Mouse (Mus musculus): ENCODE data around the gene Chd1. TPM values are rescaled to one million over a fixed set of nuclear protein-coding genes. Genes with fewer than 3 reads are reported as not detected.

Gene Chd1
- total and polyA plus RNA-seq, 2 experiments, result 2.5 to 17.2 TPM

DNA sequence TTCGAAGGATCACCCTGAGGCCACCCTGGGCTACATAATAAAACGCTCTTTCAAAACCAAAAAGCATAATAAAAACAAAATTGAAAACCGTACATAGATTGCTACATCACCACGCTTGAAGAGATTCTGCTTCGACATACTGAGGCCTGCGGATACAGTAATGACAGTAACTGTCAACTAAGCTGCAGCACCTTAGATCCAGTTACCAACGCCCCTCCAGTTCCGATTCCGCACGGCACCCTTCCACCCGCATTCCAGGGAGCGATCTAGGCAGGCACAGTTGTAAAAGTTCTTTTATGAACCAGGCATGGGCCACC is 651 bp upstream of the Chd1 start:
- WGBS, result under 1% methylated on average over 12 of the region's 12 CpGs
- DNase-seq (ENCODE audit: extremely low read depth, low read depth, low spot score), result no peak
- peaks cover 6% of the 10 kb centered on the region; the same call in 1 of the 2 replicates for H3K79me2 ChIP-seq (ENCODE audit: control insufficient read depth, insufficient read depth, low read length)
- no peaks in the 10 kb centered on the region for H3K27me3 ChIP-seq (ENCODE audit: control insufficient read depth, insufficient read depth, low read length)
- peaks cover 5% of the 10 kb centered on the region for H3K4me1 ChIP-seq (ENCODE audit: control insufficient read depth, insufficient read depth, low read length)
- peaks cover 8% of the 10 kb centered on the region; the same call in 1 of the 2 replicates for H3K36me3 ChIP-seq (ENCODE audit: control insufficient read depth, insufficient read depth, low read length)
- peak overlapping the region; percentile 98 for H3K9ac ChIP-seq (ENCODE audit: low read depth, low read length)
- H3K27ac ChIP-seq (replicated peaks; ENCODE audit: insufficient read depth, low read depth, low read length), result peak overlapping the region; percentile 98
- peak overlapping the region; percentile 84 for H3K4me3 ChIP-seq (ENCODE audit: insufficient read depth, low read depth, low read length)
- TF ChIP-seq POLR2A (IDR thresholded peaks at IDR 0.05; ENCODE audit: extremely low read depth, insufficient read depth, low read length) (0 out of 2 replicates have a peak, but pooled peaks have one; percentile 15), CTCF (IDR thresholded peaks at IDR 0.05; ENCODE audit: low read depth, low read length) (no peak)

DNA sequence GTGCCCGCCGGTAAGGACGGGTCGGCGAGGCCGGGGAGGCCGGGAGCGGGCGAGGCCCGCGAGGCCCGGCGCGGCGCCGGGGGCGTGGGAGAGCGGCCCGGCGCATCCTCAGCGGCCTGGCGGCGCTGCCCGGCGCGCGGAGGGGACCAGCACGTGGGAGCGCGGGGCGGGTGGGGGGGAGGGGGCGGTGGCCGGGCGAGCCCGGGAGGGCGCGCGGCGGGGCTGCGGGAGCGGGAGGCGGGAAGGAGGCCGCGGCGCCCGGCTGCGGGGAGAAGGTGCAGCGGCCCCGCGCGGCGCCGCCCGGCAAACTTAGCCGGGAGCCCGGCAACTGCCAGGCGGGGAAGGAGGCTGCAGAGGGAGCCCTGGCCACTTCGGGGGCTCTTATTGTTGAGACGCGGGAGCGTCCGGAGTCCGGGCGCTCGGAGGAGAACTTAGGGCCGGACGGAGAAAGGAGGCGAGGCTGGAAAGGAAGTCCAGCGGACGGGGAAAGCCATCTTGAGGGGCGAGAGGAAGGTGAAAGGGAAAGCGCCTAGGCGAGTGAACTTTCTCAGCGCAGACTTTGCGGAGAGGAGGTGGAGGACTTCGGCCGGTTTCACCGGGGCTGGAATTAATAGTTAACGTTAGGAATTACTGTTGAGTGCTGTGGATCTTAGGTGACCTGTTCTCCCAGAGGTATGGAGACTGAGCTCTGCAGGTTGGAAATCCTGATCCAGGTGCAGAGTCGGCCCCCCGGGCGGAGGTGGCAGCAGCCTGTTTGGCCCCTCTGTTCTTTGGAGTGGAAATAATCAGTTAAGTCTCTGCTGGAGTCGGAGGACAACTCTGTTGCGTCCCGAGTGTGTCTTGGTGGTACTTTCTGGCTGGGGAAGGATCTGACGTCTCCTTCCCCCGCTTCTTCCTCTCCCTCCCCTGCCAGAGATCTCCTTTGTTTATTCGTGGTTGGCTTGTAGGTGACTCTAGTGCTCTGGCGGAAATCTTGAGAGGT is 827 bp downstream of the Chd1 start:
- TF ChIP-seq CTCF (IDR thresholded peaks at IDR 0.05; ENCODE audit: low read depth, low read length), result no peak
- TF ChIP-seq POLR2A (IDR thresholded peaks at IDR 0.05; ENCODE audit: extremely low read depth, insufficient read depth, low read length), result no peak
- peaks cover 6% of the 10 kb centered on the region for H3K4me1 ChIP-seq (ENCODE audit: control insufficient read depth, insufficient read depth, low read length)
- H3K4me3 ChIP-seq (ENCODE audit: insufficient read depth, low read depth, low read length), result peak overlapping the region; percentile 84
- peaks cover 14% of the 10 kb centered on the region; the same call in 1 of the 2 replicates for H3K36me3 ChIP-seq (ENCODE audit: control insufficient read depth, insufficient read depth, low read length)
- H3K27me3 ChIP-seq (ENCODE audit: control insufficient read depth, insufficient read depth, low read length), result no peaks in the 10 kb centered on the region
- H3K27ac ChIP-seq (replicated peaks; ENCODE audit: insufficient read depth, low read depth, low read length), result peak overlapping the region; percentile 88
- peaks cover 12% of the 10 kb centered on the region; the same call in 1 of the 2 replicates for H3K79me2 ChIP-seq (ENCODE audit: control insufficient read depth, insufficient read depth, low read length)
- under 1% methylated on average over 67 of the region's 89 CpGs for WGBS
- H3K9ac ChIP-seq (ENCODE audit: low read depth, low read length), result peak overlapping the region; percentile 97
- DNase-seq (ENCODE audit: extremely low read depth, low read depth, low spot score), result peak; percentile 61

DNA sequence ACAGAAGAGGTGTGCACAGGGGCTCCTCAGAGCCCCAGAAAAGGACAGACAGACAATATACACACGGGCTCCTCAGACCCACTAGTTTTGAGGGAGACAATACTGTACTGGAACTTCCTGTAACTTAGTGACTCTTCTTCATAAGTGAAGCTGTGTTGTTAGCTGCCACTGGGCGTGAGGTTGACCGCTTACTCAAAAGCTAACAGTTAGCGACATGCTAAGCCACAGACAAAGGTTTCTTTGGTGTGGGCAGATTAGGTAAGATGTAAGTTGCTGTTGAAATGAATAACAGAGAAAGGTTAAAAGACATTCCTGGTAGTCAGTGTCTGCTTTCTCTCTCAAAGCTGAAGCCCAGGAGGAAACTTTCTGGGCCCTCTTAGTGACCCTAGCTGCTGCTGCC is 9.7 kb downstream of the Chd1 start:
- no peaks in the 10 kb centered on the region for H3K27me3 ChIP-seq (ENCODE audit: control insufficient read depth, insufficient read depth, low read length)
- no peak for DNase-seq (ENCODE audit: extremely low read depth, low read depth, low spot score)
- H3K79me2 ChIP-seq (ENCODE audit: control insufficient read depth, insufficient read depth, low read length), result peaks cover 33% of the 10 kb centered on the region; the same call in 1 of the 2 replicates
- H3K27ac ChIP-seq (replicated peaks; ENCODE audit: insufficient read depth, low read depth, low read length), result no peak overlapping the region
- H3K4me3 ChIP-seq (ENCODE audit: insufficient read depth, low read depth, low read length), result no peak overlapping the region
- H3K36me3 ChIP-seq (ENCODE audit: control insufficient read depth, insufficient read depth, low read length), result peaks cover 9% of the 10 kb centered on the region; the same call in 1 of the 2 replicates
- H3K9ac ChIP-seq (ENCODE audit: low read depth, low read length), result no peak overlapping the region
- 39% methylated on average over 4 of the region's 4 CpGs for WGBS
- TF ChIP-seq CTCF (IDR thresholded peaks at IDR 0.05; ENCODE audit: low read depth, low read length) (no peak), POLR2A (IDR thresholded peaks at IDR 0.05; ENCODE audit: extremely low read depth, insufficient read depth, low read length) (no peak)
- H3K4me1 ChIP-seq (ENCODE audit: control insufficient read depth, insufficient read depth, low read length), result peaks cover 1% of the 10 kb centered on the region

DNA sequence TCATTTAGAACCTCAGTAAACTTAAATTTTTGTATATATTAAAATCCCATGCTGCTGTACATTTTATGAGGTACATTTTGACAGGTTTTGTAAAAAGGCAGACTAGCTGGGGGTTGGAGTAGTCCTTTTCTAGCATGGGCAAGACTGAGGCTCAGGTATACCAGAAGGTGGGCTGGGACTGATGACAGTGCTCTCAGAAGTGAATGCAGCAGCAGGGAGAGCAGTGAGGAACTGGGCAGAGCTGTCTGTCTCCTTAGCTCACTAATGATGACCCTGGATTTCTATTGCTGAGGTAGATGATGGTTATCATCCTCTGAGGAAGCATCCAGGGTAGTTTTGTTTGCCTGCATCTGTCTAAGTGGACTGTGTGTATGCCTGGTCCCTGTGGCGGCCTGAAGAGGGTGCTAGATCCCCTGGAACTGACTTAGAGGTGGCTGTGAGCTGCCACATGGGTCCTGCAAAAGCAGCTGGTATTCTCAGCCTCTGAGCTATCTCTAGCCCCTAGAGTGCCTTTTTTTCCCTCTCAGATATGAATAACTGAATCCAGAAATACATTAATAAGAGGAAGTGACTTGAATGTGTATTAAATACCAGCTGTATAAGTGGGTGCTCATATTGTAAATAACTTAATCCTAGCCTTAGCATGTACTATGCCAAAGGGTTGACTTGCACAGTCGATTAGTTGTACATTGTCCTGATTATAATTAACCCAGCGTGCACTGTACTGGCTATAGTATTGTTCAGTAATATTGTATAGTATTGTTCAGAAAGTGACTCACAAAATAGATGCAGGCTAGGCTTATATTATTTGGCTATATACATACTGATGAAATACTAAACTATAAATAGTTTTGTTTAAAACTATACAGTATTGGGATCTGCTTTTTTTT is 10.5 kb downstream of the Chd1 start:
- Histone ChIP-seq H3K27me3 (ENCODE audit: control insufficient read depth, insufficient read depth, low read length) (no peaks in the 10 kb centered on the region), H3K27ac (replicated peaks; ENCODE audit: insufficient read depth, low read depth, low read length) (no peak overlapping the region), H3K36me3 (ENCODE audit: control insufficient read depth, insufficient read depth, low read length) (peaks cover 7% of the 10 kb centered on the region; the same call in 1 of the 2 replicates), H3K79me2 (ENCODE audit: control insufficient read depth, insufficient read depth, low read length) (peaks cover 30% of the 10 kb centered on the region; the same call in 1 of the 2 replicates), H3K4me3 (ENCODE audit: insufficient read depth, low read depth, low read length) (no peak overlapping the region), H3K9ac (ENCODE audit: low read depth, low read length) (no peak overlapping the region), H3K4me1 (ENCODE audit: control insufficient read depth, insufficient read depth, low read length) (peaks cover 1% of the 10 kb centered on the region)
- TF ChIP-seq POLR2A (IDR thresholded peaks at IDR 0.05; ENCODE audit: extremely low read depth, insufficient read depth, low read length) (no peak), CTCF (IDR thresholded peaks at IDR 0.05; ENCODE audit: low read depth, low read length) (peak; percentile 83)
- DNase-seq (ENCODE audit: extremely low read depth, low read depth, low spot score), result peak; percentile 46
- WGBS, result 60% methylated on average over 3 of the region's 3 CpGs

DNA sequence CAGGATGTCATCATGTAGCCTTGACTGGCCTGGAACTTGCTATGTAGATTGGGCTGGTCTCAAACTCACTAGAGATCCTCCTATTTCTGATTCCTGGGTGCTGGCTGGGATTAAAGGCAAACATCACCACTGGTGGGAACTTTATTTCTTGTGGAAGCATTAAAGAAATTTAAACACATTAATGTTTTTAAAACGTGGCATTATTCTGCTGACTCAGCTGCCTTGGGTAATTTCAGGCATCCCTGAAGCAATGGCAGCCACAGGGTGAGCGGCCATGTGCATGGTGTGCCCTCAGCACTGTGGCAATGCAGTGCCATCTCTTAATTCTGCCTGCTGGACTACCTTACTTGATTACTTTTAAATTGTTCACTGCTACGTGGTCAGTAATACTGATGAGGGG is 11.2 kb downstream of the Chd1 start:
- H3K27ac ChIP-seq (replicated peaks; ENCODE audit: insufficient read depth, low read depth, low read length), result no peak overlapping the region
- DNase-seq (ENCODE audit: extremely low read depth, low read depth, low spot score), result no peak
- no peaks in the 10 kb centered on the region for H3K27me3 ChIP-seq (ENCODE audit: control insufficient read depth, insufficient read depth, low read length)
- TF ChIP-seq POLR2A (IDR thresholded peaks at IDR 0.05; ENCODE audit: extremely low read depth, insufficient read depth, low read length) (no peak), CTCF (IDR thresholded peaks at IDR 0.05; ENCODE audit: low read depth, low read length) (no peak)
- H3K4me3 ChIP-seq (ENCODE audit: insufficient read depth, low read depth, low read length), result no peak overlapping the region
- peaks cover 5% of the 10 kb centered on the region; the same call in 1 of the 2 replicates for H3K36me3 ChIP-seq (ENCODE audit: control insufficient read depth, insufficient read depth, low read length)
- peaks cover 1% of the 10 kb centered on the region for H3K4me1 ChIP-seq (ENCODE audit: control insufficient read depth, insufficient read depth, low read length)
- H3K9ac ChIP-seq (ENCODE audit: low read depth, low read length), result no peak overlapping the region
- 68% methylated on average over 3 of the region's 3 CpGs for WGBS
- H3K79me2 ChIP-seq (ENCODE audit: control insufficient read depth, insufficient read depth, low read length), result peaks cover 31% of the 10 kb centered on the region; the same call in 1 of the 2 replicates

Measured in liver, adult 2 months (tissue).